In genomic region chr4:55040258-55040964, GRCm38 (mm10) we compare ENCODE assay signal across 12 mouse cellular contexts.
DNase-seq lines count a peak whose midpoint lies in the region; ATAC-seq and TF ChIP-seq lines count a peak whose summit lies in the region.
"Had no signal": no experiment of that assay in that cellular context is flagged by ENCODE, and none has a peak within 500 bp of the region (broad histone marks: within the 10 kb centered on the region; RNA-seq: fewer than 3 reads in every experiment).

No protein-coding gene starts in this region.

- WGBS in hindbrain, embryonic 13.5 days = 54% methylated on average over 8 of the region's 8 CpGs
- WGBS in hindbrain, postnatal 0 days = 53% methylated on average over 8 of the region's 8 CpGs
- 34% methylated on average over 8 of the region's 8 CpGs for WGBS in neural tube, embryonic 15.5 days
- WGBS in cerebellum, adult 2 months = 80% methylated on average over 8 of the region's 8 CpGs

- H3K4me3 ChIP-seq in hindbrain, embryonic 13.5 days = no peak overlapping the region
- H3K4me3 ChIP-seq in hindbrain, postnatal 0 days (ENCODE audit: low read length) = no peak overlapping the region
- H3K4me3 ChIP-seq in neural tube, embryonic 15.5 days (replicated peaks) = no peak overlapping the region
- H3K4me3 ChIP-seq in cerebellum, adult 2 months (replicated peaks; ENCODE audit: insufficient read depth, low read depth, low read length) = no peak overlapping the region
- H3K4me3 ChIP-seq: heart, embryonic 12.5 days; megakaryocyte, embryonic 14.5 days had no signal

- peaks cover 34% of the 10 kb centered on the region for H3K4me1 ChIP-seq in hindbrain, embryonic 13.5 days (replicated peaks)
- H3K4me1 ChIP-seq in hindbrain, postnatal 0 days (ENCODE audit: insufficient read depth, low read length) = peaks cover 6% of the 10 kb centered on the region; the same call in 1 of the 2 replicates
- H3K4me1 ChIP-seq in neural tube, embryonic 15.5 days = peaks cover 27% of the 10 kb centered on the region
- peaks cover 7% of the 10 kb centered on the region for H3K4me1 ChIP-seq in cerebellum, adult 2 months (ENCODE audit: control insufficient read depth, insufficient read depth, low read length)
- H3K4me1 ChIP-seq: megakaryocyte, embryonic 14.5 days had no signal

- no peaks in the 10 kb centered on the region for H3K9me3 ChIP-seq in hindbrain, embryonic 13.5 days
- no peaks in the 10 kb centered on the region for H3K9me3 ChIP-seq in hindbrain, postnatal 0 days (ENCODE audit: low read length)
- H3K9me3 ChIP-seq in neural tube, embryonic 15.5 days (replicated peaks) = no peaks in the 10 kb centered on the region
- H3K9me3 ChIP-seq: heart, embryonic 12.5 days had no signal

- ATAC-seq in hindbrain, embryonic 13.5 days (ENCODE audit: low FRiP score) = no peak
- no peak for ATAC-seq in hindbrain, postnatal 0 days
- ATAC-seq in granulocyte monocyte progenitor cell, adult 5-6 weeks (replicated peaks; ENCODE audit: poor library complexity, severe bottlenecking) = peak; percentile 25; the same call in 1 of the 2 replicates
- ATAC-seq in neural tube, embryonic 15.5 days (ENCODE audit: low FRiP score) = no peak; the same call in 1 of the 2 replicates
- ATAC-seq: intestine, embryonic 16.5 days had no signal

- no peaks in the 10 kb centered on the region for H3K27me3 ChIP-seq in hindbrain, embryonic 13.5 days
- no peaks in the 10 kb centered on the region for H3K27me3 ChIP-seq in hindbrain, postnatal 0 days (ENCODE audit: insufficient read depth, low read length)
- H3K27me3 ChIP-seq in neural tube, embryonic 15.5 days (replicated peaks) = no peaks in the 10 kb centered on the region
- no peaks in the 10 kb centered on the region for H3K27me3 ChIP-seq in cerebellum, adult 2 months (ENCODE audit: control insufficient read depth, insufficient read depth, low read length)
- H3K27me3 ChIP-seq: CH12.LX; heart, embryonic 12.5 days; megakaryocyte, embryonic 14.5 days had no signal

- no peak overlapping the region for H3K9ac ChIP-seq in hindbrain, embryonic 13.5 days
- no peak overlapping the region for H3K9ac ChIP-seq in hindbrain, postnatal 0 days (replicated peaks; ENCODE audit: low read length)
- no peak overlapping the region for H3K9ac ChIP-seq in neural tube, embryonic 15.5 days (replicated peaks)
- H3K9ac ChIP-seq: heart, embryonic 12.5 days; liver, embryonic 14.5 days had no signal

- no peak overlapping the region for H3K4me2 ChIP-seq in hindbrain, embryonic 13.5 days
- H3K4me2 ChIP-seq in hindbrain, postnatal 0 days (ENCODE audit: low read depth, low read length) = no peak overlapping the region
- H3K4me2 ChIP-seq in neural tube, embryonic 15.5 days = no peak overlapping the region
- H3K4me2 ChIP-seq: heart, embryonic 12.5 days had no signal

- no peak for DNase-seq in hindbrain, postnatal 0 days (ENCODE audit: low spot score)
- peak; percentile 46 for DNase-seq in right cerebral cortex, adult 18-20 months
- no peak for DNase-seq in right cerebral cortex, postnatal 36 days (ENCODE audit: low spot score in 2 of 2)
- DNase-seq in cerebellum, adult 2 months = no peak

- peak overlapping the region; percentile 58 for H3K27ac ChIP-seq in hindbrain, embryonic 13.5 days
- H3K27ac ChIP-seq in hindbrain, postnatal 0 days = no peak overlapping the region
- H3K27ac ChIP-seq in neural tube, embryonic 15.5 days (replicated peaks) = peak overlapping the region; percentile 61; the same call in 1 of the 2 replicates
- H3K27ac ChIP-seq in cerebellum, adult 2 months (ENCODE audit: insufficient read depth, low read length) = no peak overlapping the region
- H3K27ac ChIP-seq: liver, embryonic 14.5 days had no signal

- no peak for TF ChIP-seq POLR2A in cerebellum, adult 2 months (IDR thresholded peaks at IDR 0.05; ENCODE audit: borderline replicate concordance, insufficient read depth, low read length)

- peaks cover 47% of the 10 kb centered on the region for H3K36me3 ChIP-seq in hindbrain, embryonic 13.5 days
- no peaks in the 10 kb centered on the region for H3K36me3 ChIP-seq in hindbrain, postnatal 0 days (ENCODE audit: insufficient read depth, low read length)
- peaks cover 15% of the 10 kb centered on the region for H3K36me3 ChIP-seq in neural tube, embryonic 15.5 days

- no peak for TF ChIP-seq CTCF in hindbrain, postnatal 0 days (IDR thresholded peaks at IDR 0.05; ENCODE audit: low read depth)
- no peak for TF ChIP-seq CTCF in cerebellum, adult 2 months (IDR thresholded peaks at IDR 0.05; ENCODE audit: borderline replicate concordance, insufficient read depth, low read depth, low read length)

Comparison
In these comparisons a context has a peak if more than half of its experiments do, and no peak if none do; other contexts are left out.
1. H3K27ac ChIP-seq: peak in hindbrain, embryonic 13.5 days (single experiment) and neural tube, embryonic 15.5 days (single experiment); none in hindbrain, postnatal 0 days (single experiment) and cerebellum, adult 2 months (single experiment).